Mouse (Mus musculus) hematopoietic stem cell, adult 5-6 weeks (primary cell): ENCODE measurements around the gene Stxbp1. TPM values are rescaled to one million over a fixed set of nuclear protein-coding genes. Genes with fewer than 3 reads are reported as not detected.

Experiments
- ATAC-seq, 2 experiments: fragments of 125-278 bp in 1 of 2; replicated peaks in 1 of 2; 2 replicates each; pipeline ENCODE4 v1.8.0; 2016 to 2017; ENCODE audit warnings: inconsistent platforms in 2 of 2, mild to moderate bottlenecking in 2 of 2, moderate number of reproducible peaks in 2 of 2, low read depth in 1 of 2, moderate TSS enrichment in 1 of 2; ENCODE audit not compliant: low FRiP score in 2 of 2, poor library complexity in 2 of 2, severe bottlenecking in 2 of 2, insufficient read depth in 1 of 2, low TSS enrichment in 1 of 2
- total RNA-seq: library from RNA; stranded (forward); fragments of 172-1452, 232-1000 nt; gene quantifications from 2 replicates; pipeline ENCODE4 v1.2.3, GENCODE M21; 2017

Stxbp1 gene
- 5.2 and 6.2 TPM in 2 replicates for total RNA-seq

DNA sequence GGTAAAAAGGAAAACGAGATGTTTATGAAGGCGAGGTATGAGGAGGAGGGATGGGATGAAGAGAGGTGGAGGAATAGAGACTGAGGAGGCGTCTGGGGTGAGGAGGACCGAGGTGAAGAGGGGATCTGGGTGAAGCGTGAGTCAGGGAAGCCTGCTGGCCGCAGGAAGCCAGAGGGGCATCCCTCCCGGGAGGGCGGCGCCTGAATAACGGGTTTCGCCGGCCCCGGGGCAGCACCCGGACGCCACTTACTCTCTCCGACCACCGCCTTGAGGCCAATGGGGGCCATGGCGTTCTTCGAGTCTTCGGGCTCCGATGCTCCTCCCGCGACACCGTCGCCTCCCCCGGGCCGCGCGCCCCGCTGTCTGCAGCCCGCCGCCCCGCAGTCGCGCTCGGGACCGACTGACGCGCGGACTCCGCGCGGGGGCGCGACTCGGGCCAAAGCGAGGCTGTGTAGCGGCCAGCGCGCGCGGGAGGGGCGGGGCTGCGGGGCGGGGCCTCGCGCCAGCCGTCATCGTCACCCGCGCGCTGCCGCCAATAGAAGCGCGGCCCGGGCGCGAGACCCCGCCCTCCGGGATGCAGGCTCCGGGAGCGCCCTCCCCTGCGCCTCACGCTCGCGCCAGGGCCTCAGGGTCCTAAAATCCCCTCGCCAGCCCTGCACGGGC lies at the start of gene Stxbp1:
Gene Stxbp1 (minus strand): TSS at position 441 of the 663 bp plus-strand sequence.
- ATAC-seq = peak; percentile 78 to 92

DNA sequence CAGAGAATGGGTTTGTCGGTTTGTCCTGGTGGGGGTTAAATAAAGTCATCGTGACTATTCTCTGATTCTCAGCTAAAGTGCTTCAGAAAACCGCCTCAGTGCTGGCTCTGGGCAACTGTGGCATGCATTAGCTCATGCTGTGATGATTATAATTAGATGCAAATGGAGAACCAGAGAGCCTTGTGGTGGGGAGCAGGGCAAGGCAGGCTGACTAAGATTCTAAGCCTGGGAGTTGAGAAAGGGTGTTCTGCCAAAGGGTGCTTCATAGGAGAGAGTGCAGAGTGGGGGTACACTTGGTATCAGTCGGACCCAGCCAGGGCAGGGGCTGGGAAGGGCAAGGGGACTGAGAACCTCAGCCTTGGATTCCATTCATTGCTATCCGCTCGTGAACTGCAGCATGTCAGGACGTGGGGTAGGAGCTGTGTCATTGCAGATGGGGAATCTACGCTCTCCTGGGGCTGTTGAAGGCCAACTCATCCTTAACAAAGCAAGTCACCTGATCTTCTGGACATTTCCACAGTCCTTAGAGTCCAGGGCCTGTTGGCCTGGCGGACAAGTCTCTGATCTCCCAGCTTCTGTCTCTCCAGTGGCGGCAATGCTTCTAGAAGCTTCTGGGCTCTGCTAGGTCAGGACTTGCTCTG lies 49.6 kb upstream of the Stxbp1 start:
- ATAC-seq = no peak; a peak in 1 of 4 replicates

- no peak for ATAC-seq
These were observed 48.6 kb upstream of the Stxbp1 start for GRCm38 (mm10) chr2:32895606-32896106.

- peak; percentile 65 to 67 for ATAC-seq
These were observed 47.1 kb upstream of the Stxbp1 start for GRCm38 (mm10) chr2:32894097-32894496.

- no peak for ATAC-seq
These were observed 45.4 kb upstream of the Stxbp1 start for GRCm38 (mm10) chr2:32892490-32892889.

- ATAC-seq = no peak
These were observed 44.2 kb upstream of the Stxbp1 start for GRCm38 (mm10) chr2:32891278-32891677.

- ATAC-seq = peak; percentile 47 to 66
These were observed 43.2 kb upstream of the Stxbp1 start for GRCm38 (mm10) chr2:32890280-32890679.

DNA sequence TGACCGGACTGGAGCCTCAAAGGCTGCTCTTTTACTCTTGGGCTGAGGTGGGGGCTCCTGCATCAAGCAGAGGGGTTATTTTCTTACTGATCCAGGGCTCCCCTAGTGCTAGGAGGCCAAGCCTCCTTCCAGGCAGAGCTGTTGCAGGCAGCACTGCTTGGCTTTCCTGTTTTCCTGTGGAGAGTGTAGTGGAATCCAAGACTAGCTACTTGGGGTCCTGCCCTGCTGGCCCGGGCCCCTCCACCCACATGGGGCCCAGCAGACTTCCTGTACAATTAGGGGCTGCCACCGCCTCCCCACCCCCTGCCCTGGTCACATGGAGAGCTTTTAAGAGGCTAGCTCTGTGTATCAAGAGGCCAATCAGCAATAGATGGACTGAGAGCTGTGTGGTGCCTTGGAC lies 41.5 kb upstream of the Stxbp1 start:
- no peak for ATAC-seq

DNA sequence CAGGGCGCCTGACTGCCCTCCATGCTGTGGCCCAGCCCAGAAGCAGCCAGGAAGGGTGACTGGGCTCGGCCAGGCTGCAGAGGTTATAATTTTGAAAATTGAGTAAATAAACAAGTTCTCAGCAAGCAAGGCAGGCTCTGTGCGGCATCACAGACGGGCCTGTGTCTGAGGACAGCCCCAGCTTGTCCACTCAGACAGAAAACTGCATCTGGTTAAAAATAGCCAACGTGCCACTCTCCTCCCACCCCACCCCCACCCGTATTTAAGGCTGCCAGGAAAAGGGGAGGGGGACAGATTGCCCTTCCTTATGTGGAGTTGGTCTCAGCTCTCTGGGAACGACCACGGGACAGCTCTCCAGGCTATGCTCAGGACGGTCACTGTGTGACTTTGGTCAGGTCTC lies 41.0 kb upstream of the Stxbp1 start:
- ATAC-seq = no peak

GRCm38 (mm10) chr2:32884745-32885144 lies 37.7 kb upstream of the Stxbp1 start:
- ATAC-seq = no peak; a peak in 1 of 4 replicates

GRCm38 (mm10) chr2:32882283-32883043 lies 35.4 kb upstream of the Stxbp1 start:
- peak; percentile 43 to 47; a peak in 3 of 4 replicates for ATAC-seq

- 0 out of 4 replicates have a peak, but pooled peaks of 1 of the 2 experiments have one; percentile 19 for ATAC-seq
These were observed 34.7 kb upstream of the Stxbp1 start for GRCm38 (mm10) chr2:32881723-32882122.

DNA sequence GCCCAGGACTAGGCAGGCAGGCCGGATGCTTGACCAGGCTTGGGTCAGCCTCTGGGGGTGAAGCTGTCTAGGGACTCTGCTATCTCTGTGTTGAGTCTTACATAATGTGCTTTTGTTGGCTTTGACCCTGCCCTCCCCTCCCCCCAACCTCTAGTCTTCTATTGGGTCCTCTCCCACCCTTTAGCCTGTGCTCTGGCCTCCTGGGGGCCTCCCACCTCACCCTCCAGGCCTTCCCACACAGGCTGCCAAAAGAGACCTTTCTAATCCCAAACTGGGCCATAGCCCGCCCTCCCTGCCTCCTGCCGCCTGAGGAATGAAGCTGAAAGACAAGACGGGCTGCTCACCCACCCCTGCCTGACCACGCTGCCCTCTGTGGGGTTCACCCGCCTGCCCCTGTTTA lies 34.0 kb upstream of the Stxbp1 start:
- no peak for ATAC-seq

DNA sequence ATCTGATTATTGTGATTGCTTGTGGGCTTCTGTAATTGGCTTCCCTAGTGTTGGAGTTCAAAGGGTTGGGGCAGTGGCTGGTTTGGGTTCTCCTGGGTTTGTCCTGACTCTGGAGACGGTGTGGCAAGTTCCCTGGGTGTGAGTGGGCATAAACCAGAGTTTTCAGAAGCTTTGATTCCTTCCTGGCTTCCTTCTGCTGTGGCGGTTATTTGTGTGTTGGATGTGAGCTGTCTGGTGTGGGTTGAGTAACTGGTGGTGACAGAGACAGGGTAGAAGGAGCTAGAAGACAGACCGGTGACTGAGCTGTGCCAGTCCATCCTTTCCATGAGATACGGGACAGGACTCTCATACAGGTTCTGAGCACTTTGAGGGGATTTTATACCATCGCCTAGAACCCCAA lies 32.5 kb upstream of the Stxbp1 start:
- no peak for ATAC-seq

DNA sequence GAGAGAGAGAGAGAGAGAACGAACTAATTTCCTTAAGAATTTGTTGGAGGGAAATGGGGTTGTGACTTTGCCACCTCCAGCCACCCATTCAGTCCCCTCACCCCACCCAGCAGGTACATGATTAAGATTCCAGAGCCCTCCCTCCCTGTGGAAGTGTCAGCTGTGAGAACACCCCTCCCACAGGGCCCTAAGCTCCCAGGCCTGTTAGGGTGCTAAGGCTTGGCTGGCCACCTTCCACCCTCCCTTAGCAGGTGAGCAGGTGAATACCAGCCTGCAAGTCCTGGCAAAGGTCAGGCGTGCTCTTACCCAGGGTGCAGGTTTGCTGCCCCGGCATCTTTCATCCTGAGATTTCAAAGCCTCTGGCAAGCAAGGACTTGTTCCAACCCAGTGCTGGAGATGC lies 31.4 kb upstream of the Stxbp1 start:
- ATAC-seq = no peak

DNA sequence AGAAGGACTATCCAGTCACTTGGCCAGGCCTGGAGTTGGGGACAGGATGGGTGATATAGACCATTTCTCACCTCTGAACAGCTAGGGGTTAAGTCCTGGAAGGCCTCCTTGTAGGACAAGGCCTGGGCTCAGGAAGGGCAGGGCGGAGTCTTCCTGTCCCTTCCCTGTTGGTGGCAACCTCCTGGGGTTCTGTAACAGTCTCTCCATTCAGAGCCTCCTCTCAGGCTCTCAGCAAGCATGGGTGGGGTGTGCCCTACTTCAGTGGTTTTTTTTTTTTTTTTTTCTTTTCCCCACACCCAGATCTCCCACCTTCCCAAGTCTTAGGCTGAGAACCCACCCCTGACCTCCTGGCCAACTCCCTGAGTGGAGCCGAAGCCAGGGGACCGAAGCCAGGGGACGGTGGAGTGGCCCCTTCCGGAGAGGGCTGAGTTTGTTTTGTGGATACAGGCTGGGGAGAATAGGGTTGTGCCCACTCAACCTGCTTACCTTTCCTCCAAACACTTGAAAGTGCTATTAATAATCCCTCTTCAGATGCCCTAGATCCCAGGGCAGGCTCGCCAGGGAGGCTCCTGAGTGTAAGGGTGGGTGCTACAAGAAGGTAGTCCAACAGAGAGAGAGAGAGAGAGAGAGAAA lies 30.8 kb upstream of the Stxbp1 start:
- ATAC-seq = no peak

- ATAC-seq = no peak
These were observed 30.3 kb upstream of the Stxbp1 start for GRCm38 (mm10) chr2:32877303-32877702.
